Mouse (Mus musculus): ENCODE measurements around the gene Trmt10a. TPM values are rescaled to one million over a fixed set of nuclear protein-coding genes. Genes with fewer than 3 reads are reported as not detected.

The Trmt10a gene
- polyA plus RNA-seq, 1 experiment: 5.8 TPM

- TF ChIP-seq CTCF (IDR thresholded peaks at IDR 0.05; ENCODE audit: borderline replicate concordance, insufficient read depth, low read depth, low read length) (no peak), POLR2A (IDR thresholded peaks at IDR 0.05; ENCODE audit: borderline replicate concordance, insufficient read depth, low read length) (no peak)
- WGBS: 44% methylated on average over 4 of the region's 4 CpGs
- DNase-seq: no peak
- no peak overlapping the region for H3K27ac ChIP-seq (ENCODE audit: insufficient read depth, low read length)
- no peaks in the 10 kb centered on the region for H3K27me3 ChIP-seq (ENCODE audit: control insufficient read depth, insufficient read depth, low read length)
- no peak overlapping the region for H3K4me3 ChIP-seq (replicated peaks; ENCODE audit: insufficient read depth, low read depth, low read length)
- H3K4me1 ChIP-seq (ENCODE audit: control insufficient read depth, insufficient read depth, low read length): peaks cover 2% of the 10 kb centered on the region; the same call in 1 of the 2 replicates
Measured at GRCm38 (mm10) chr3:138185290-138185689, 42.0 kb downstream of the Trmt10a start.

- WGBS: 40% methylated on average over 26 of the region's 26 CpGs
Measured at GRCm38 (mm10) chr3:138185995-138186930, 43.0 kb downstream of the Trmt10a start.

GRCm38 (mm10) chr3:138192260-138192659 is 49.0 kb downstream of the Trmt10a start:
- H3K4me3 ChIP-seq (replicated peaks; ENCODE audit: insufficient read depth, low read depth, low read length): no peak overlapping the region
- 66% methylated on average over 7 of the region's 7 CpGs for WGBS
- TF ChIP-seq POLR2A (IDR thresholded peaks at IDR 0.05; ENCODE audit: borderline replicate concordance, insufficient read depth, low read length) (no peak), CTCF (IDR thresholded peaks at IDR 0.05; ENCODE audit: borderline replicate concordance, insufficient read depth, low read depth, low read length) (no peak)
- no peaks in the 10 kb centered on the region for H3K4me1 ChIP-seq (ENCODE audit: control insufficient read depth, insufficient read depth, low read length)
- no peak overlapping the region for H3K27ac ChIP-seq (ENCODE audit: insufficient read depth, low read length)
- no peak for DNase-seq
- no peaks in the 10 kb centered on the region for H3K27me3 ChIP-seq (ENCODE audit: control insufficient read depth, insufficient read depth, low read length)

More at GRCm38 (mm10) chr3:138185995-138186930, 43.0 kb downstream of the Trmt10a start:
- H3K4me1 ChIP-seq (ENCODE audit: control insufficient read depth, insufficient read depth, low read length): peaks cover 2% of the 10 kb centered on the region; the same call in 1 of the 2 replicates
- H3K4me3 ChIP-seq (replicated peaks; ENCODE audit: insufficient read depth, low read depth, low read length): peak overlapping the region; percentile 69
- no peak for DNase-seq
- no peaks in the 10 kb centered on the region for H3K27me3 ChIP-seq (ENCODE audit: control insufficient read depth, insufficient read depth, low read length)
- H3K27ac ChIP-seq (ENCODE audit: insufficient read depth, low read length): no peak overlapping the region
- TF ChIP-seq POLR2A (IDR thresholded peaks at IDR 0.05; ENCODE audit: borderline replicate concordance, insufficient read depth, low read length): no peak

GRCm38 (mm10) chr3:138193683-138194302 is 50.5 kb downstream of the Trmt10a start, which contains the start of gene 4930579F01Rik:
TSS of gene 4930579F01Rik (minus strand) at chr3:138193825.
- WGBS: 85% methylated on average over 15 of the region's 15 CpGs
- H3K4me1 ChIP-seq (ENCODE audit: control insufficient read depth, insufficient read depth, low read length): no peaks in the 10 kb centered on the region
- H3K4me3 ChIP-seq (replicated peaks; ENCODE audit: insufficient read depth, low read depth, low read length): no peak within 1 kb of the TSS
- no peak for TF ChIP-seq POLR2A (IDR thresholded peaks at IDR 0.05; ENCODE audit: borderline replicate concordance, insufficient read depth, low read length)
- no peak for TF ChIP-seq CTCF (IDR thresholded peaks at IDR 0.05; ENCODE audit: borderline replicate concordance, insufficient read depth, low read depth, low read length)
- no peaks in the 10 kb centered on the region for H3K27me3 ChIP-seq (ENCODE audit: control insufficient read depth, insufficient read depth, low read length)
- no peak for DNase-seq
- no peak within 1 kb of the TSS for H3K27ac ChIP-seq (ENCODE audit: insufficient read depth, low read length)

GRCm38 (mm10) chr3:138197093-138197492 is 53.8 kb downstream of the Trmt10a start:
- no peak overlapping the region for H3K27ac ChIP-seq (ENCODE audit: insufficient read depth, low read length)
- TF ChIP-seq CTCF (IDR thresholded peaks at IDR 0.05; ENCODE audit: borderline replicate concordance, insufficient read depth, low read depth, low read length): no peak
- H3K4me3 ChIP-seq (replicated peaks; ENCODE audit: insufficient read depth, low read depth, low read length): no peak overlapping the region
- H3K4me1 ChIP-seq (ENCODE audit: control insufficient read depth, insufficient read depth, low read length): no peaks in the 10 kb centered on the region
- no peaks in the 10 kb centered on the region for H3K27me3 ChIP-seq (ENCODE audit: control insufficient read depth, insufficient read depth, low read length)
- WGBS: 82% methylated on average over 14 of the region's 14 CpGs
- no peak for DNase-seq

GRCm38 (mm10) chr3:138197556-138197955 is 54.3 kb downstream of the Trmt10a start:
- 30% methylated on average over 9 of the region's 9 CpGs for WGBS
- no peak for TF ChIP-seq CTCF (IDR thresholded peaks at IDR 0.05; ENCODE audit: borderline replicate concordance, insufficient read depth, low read depth, low read length)
- no peak for TF ChIP-seq POLR2A (IDR thresholded peaks at IDR 0.05; ENCODE audit: borderline replicate concordance, insufficient read depth, low read length)
- Histone ChIP-seq H3K4me1 (ENCODE audit: control insufficient read depth, insufficient read depth, low read length) (no peaks in the 10 kb centered on the region), H3K27ac (ENCODE audit: insufficient read depth, low read length) (no peak overlapping the region), H3K4me3 (replicated peaks; ENCODE audit: insufficient read depth, low read depth, low read length) (no peak overlapping the region), H3K27me3 (ENCODE audit: control insufficient read depth, insufficient read depth, low read length) (no peaks in the 10 kb centered on the region)
- no peak for DNase-seq

- Histone ChIP-seq H3K4me3 (replicated peaks; ENCODE audit: insufficient read depth, low read depth, low read length) (peak overlapping the region; percentile 49), H3K4me1 (ENCODE audit: control insufficient read depth, insufficient read depth, low read length) (no peaks in the 10 kb centered on the region), H3K27me3 (ENCODE audit: control insufficient read depth, insufficient read depth, low read length) (no peaks in the 10 kb centered on the region), H3K27ac (ENCODE audit: insufficient read depth, low read length) (no peak overlapping the region)
- TF ChIP-seq POLR2A (IDR thresholded peaks at IDR 0.05; ENCODE audit: borderline replicate concordance, insufficient read depth, low read length): no peak
- peak; percentile 81 for TF ChIP-seq CTCF (IDR thresholded peaks at IDR 0.05; ENCODE audit: borderline replicate concordance, insufficient read depth, low read depth, low read length)
- WGBS: 21% methylated on average over 20 of the region's 20 CpGs
- peak; percentile 76 to 85 for DNase-seq
Measured at GRCm38 (mm10) chr3:138197973-138198721, 54.9 kb downstream of the Trmt10a start.
